Mouse (Mus musculus) adrenal gland, adult 18-20 months (tissue): ENCODE measurements around the gene Colgalt1. TPM values are rescaled to one million over a fixed set of nuclear protein-coding genes. Genes with fewer than 3 reads are reported as not detected.

Source experiments
- DNase-seq, 2 experiments: peaks; one replicate each; pipeline ENCODE4 v3.0.0; 2021 to 2022; ENCODE audit warnings: low spot score in 2 of 2
- total RNA-seq, 2 experiments: library from RNA; stranded (reverse); gene quantifications; 1 replicate in 1 of 2; 2 replicates in 1 of 2; pipeline ENCODE4 v1.2.3; 2021

Colgalt1 gene
- total RNA-seq, 2 experiments from 2014 or later = 48.4 to 61.1 TPM

GRCm38 (mm10) chr8:71627265-71628099, 16.7 kb downstream of the Colgalt1 start:
- no peak for DNase-seq

GRCm38 (mm10) chr8:71628396-71629095, 17.7 kb downstream of the Colgalt1 start:
- DNase-seq = no peak

- peak; percentile 98 to 99 for DNase-seq
Observed at GRCm38 (mm10) chr8:71629096-71629697, 18.4 kb downstream of the Colgalt1 start.

GRCm38 (mm10) chr8:71629781-71630212, 19.0 kb downstream of the Colgalt1 start:
- DNase-seq = peak; percentile 65

- no peak for DNase-seq
Observed at GRCm38 (mm10) chr8:71630761-71631160, 20.0 kb downstream of the Colgalt1 start.

- DNase-seq = no peak
Observed at GRCm38 (mm10) chr8:71631897-71632296, 21.1 kb downstream of the Colgalt1 start.

GRCm38 (mm10) chr8:71633164-71633563, 22.4 kb downstream of the Colgalt1 start:
- DNase-seq = peak; percentile 74 to 82

- peak; percentile 63 for DNase-seq
Observed at GRCm38 (mm10) chr8:71633981-71634667, 23.3 kb downstream of the Colgalt1 start.

GRCm38 (mm10) chr8:71637149-71638095, 26.6 kb downstream of the Colgalt1 start:
- no peak for DNase-seq

- DNase-seq = no peak
Observed at GRCm38 (mm10) chr8:71638321-71638720, 27.5 kb downstream of the Colgalt1 start.

GRCm38 (mm10) chr8:71639318-71639717, 28.5 kb downstream of the Colgalt1 start:
- DNase-seq = no peak

GRCm38 (mm10) chr8:71645510-71645909, 34.7 kb downstream of the Colgalt1 start:
- no peak for DNase-seq

- DNase-seq = no peak
Observed at GRCm38 (mm10) chr8:71654600-71654999, 43.8 kb downstream of the Colgalt1 start.

GRCm38 (mm10) chr8:71657816-71658215, 47.0 kb downstream of the Colgalt1 start:
- DNase-seq = no peak

- no peak for DNase-seq
Observed at GRCm38 (mm10) chr8:71658515-71659049, 47.8 kb downstream of the Colgalt1 start.

GRCm38 (mm10) chr8:71659751-71660150, 49.0 kb downstream of the Colgalt1 start:
- no peak for DNase-seq

GRCm38 (mm10) chr8:71660325-71661120, 49.7 kb downstream of the Colgalt1 start:
- peak; percentile 85 to 89 for DNase-seq

- no peak for DNase-seq
Observed at GRCm38 (mm10) chr8:71665331-71666130, 54.7 kb downstream of the Colgalt1 start.
